Mouse (Mus musculus) thymus, adult 2 months (tissue): ENCODE measurements around the gene Ect2l.

Experiments used
- CTCF ChIP-seq: fragments of 200-500 bp; IDR thresholded peaks from 2 replicates; pipeline ENCODE4 v1.5.1; 2012; ENCODE audit warnings: mild to moderate bottlenecking, control low read depth, low read length, moderate library complexity, borderline replicate concordance; ENCODE audit not compliant: control insufficient read depth, poor library complexity, insufficient read depth; ENCODE audit errors: extremely low read depth
- POLR2A ChIP-seq: fragments of 200-500 bp; IDR thresholded peaks from 2 replicates; pipeline ENCODE4 v1.6.1; 2012; ENCODE audit warnings: mild to moderate bottlenecking, low read length, control low read depth, moderate library complexity; ENCODE audit not compliant: control insufficient read depth, poor library complexity, insufficient read depth; ENCODE audit errors: extremely low read depth

DNA sequence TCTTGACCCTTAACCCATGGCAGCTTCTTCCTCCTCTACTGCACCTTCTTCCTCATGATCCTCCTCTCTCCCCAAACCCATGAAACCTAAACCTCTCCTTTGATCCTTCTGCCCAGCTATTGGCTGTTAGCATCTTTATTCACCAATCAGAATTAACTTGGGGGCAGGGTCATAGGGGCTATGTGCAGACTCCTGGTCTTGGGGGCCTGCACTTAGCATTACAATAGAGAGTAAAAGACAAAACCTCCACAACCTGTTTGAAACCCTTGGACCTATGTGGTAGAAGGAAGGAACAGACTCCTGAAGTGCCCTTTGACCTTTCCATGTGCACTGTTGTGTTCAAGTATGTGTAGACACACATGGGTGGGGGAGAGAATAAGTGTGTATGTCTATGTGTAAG, 120.0 kb downstream of the Ect2l start:
- TF ChIP-seq CTCF (no peak), POLR2A (no peak)
